Mouse (Mus musculus) intestine, embryonic 16.5 days (tissue): ENCODE measurements at regions not wholly inside any gene's neighbourhood (a gene's known extent, or its start where the extent isn't known, plus 50 kb on each side); places are given as distances from the start of the nearest gene placed in this dataset.

ENCODE experiments used
- ATAC-seq: fragments of 200-750 bp; cut with Nextera tagmentation; 2 replicates; pipeline ENCODE4 v1.8.0; 2017; ENCODE audit warnings: moderate TSS enrichment, moderate library complexity
- H3K27ac ChIP-seq: fragments of 300-500 bp; sonication (generic); 2 replicates; pipeline ENCODE4 v1.5.1; 2014; ENCODE audit warnings: mild to moderate bottlenecking, low read length
- H3K27me3 ChIP-seq: fragments of 300-500 bp; sonication (generic); replicated peaks from 2 replicates; pipeline ENCODE4 v1.6.1; 2014; ENCODE audit warnings: low read length, control low read depth, mixed read lengths; ENCODE audit not compliant: control insufficient read depth, insufficient read depth
- H3K36me3 ChIP-seq: fragments of 300-500 bp; sonication (generic); 2 replicates; pipeline ENCODE4 v1.6.1; 2014; ENCODE audit warnings: low read length, control low read depth; ENCODE audit not compliant: control insufficient read depth, insufficient read depth
- H3K4me1 ChIP-seq: fragments of 300-500 bp; sonication (generic); 2 replicates; pipeline ENCODE4 v1.6.1; 2014; ENCODE audit warnings: low read length, control low read depth, mixed read lengths; ENCODE audit not compliant: control insufficient read depth, insufficient read depth
- H3K4me2 ChIP-seq: fragments of 300-500 bp; sonication (generic); 2 replicates; pipeline ENCODE4 v1.6.1; 2014; ENCODE audit warnings: low read depth, low read length, control low read depth
- H3K4me3 ChIP-seq: fragments of 300-500 bp; sonication (generic); 2 replicates; pipeline ENCODE4 v1.5.1; 2014; ENCODE audit warnings: mild to moderate bottlenecking, low read length
- H3K9ac ChIP-seq: fragments of 300-500 bp; sonication (generic); 2 replicates; pipeline ENCODE4 v1.6.1; 2014; ENCODE audit warnings: low read depth, low read length
- H3K9me3 ChIP-seq: fragments of 300-500 bp; sonication (generic); 2 replicates; pipeline ENCODE4 v1.6.1; 2016; ENCODE audit warnings: low read length, control low read depth; ENCODE audit not compliant: control insufficient read depth
- WGBS: fragments of 180-500 bp; shearing (Covaris S2); extraction: QIAGEN DNeasy Blood & Tissue Kit; methylation state at CpG from one replicate; pipeline ENCODE4 v1.1.7; 2014; 5-methylcytosine and 5-hydroxymethylcytosine counted together

DNA sequence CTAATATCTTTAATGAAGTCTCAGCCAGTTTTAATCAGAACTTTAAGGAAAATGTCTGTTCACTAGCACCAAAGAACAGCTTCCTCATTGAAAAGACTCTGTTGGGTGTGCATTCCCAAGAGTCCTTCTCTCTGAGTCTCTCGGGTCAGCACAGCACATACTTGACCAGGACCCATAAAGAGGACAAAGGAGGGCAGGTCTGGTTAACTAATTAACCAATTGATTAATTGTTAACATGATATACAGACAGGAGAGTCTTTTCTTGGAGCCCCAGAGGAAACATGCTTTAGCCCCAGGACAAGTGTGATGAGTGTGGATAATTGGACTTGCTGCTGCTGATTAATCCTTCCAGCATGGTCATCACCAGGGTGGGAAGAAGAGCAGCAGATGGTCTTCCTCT, 93.7 kb downstream of the Gm12689 start:
- Histone ChIP-seq H3K9me3 (no peaks in the 10 kb centered on the region), H3K27ac (no peak overlapping the region), H3K27me3 (no peaks in the 10 kb centered on the region), H3K36me3 (no peaks in the 10 kb centered on the region), H3K4me1 (no peaks in the 10 kb centered on the region), H3K9ac (no peak overlapping the region), H3K4me3 (no peak overlapping the region), H3K4me2 (no peak overlapping the region)
- 55% methylated on average over 1 of the region's 1 CpGs for WGBS
- no peak for ATAC-seq

DNA sequence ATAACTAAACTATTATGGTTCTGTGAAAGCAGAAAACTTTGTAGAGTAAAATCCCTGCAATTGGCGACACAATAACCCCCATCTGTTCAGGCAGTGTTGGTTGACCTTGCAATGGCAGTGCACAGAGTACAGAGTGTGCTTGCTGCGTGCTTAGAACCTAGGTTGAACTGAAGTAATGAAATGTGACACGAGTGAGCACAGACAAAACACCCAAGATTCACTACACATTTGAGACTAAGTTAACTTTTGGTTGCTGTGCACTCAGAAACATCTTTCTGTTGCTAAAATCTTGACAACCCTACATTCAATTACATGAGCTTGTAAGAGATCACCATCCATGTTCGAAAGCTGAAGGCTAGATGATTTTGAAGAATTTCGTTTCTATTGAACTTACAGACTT, 97.3 kb downstream of the Gm12689 start:
- Histone ChIP-seq H3K27me3 (no peaks in the 10 kb centered on the region), H3K9ac (no peak overlapping the region), H3K4me3 (no peak overlapping the region), H3K36me3 (no peaks in the 10 kb centered on the region), H3K27ac (no peak overlapping the region), H3K4me2 (no peak overlapping the region), H3K4me1 (no peaks in the 10 kb centered on the region), H3K9me3 (no peaks in the 10 kb centered on the region)
- ATAC-seq: no peak
- WGBS: 91% methylated on average over 5 of the region's 5 CpGs

- WGBS: 75% methylated on average over 3 of the region's 3 CpGs
- no peak for ATAC-seq
- Histone ChIP-seq H3K27me3 (no peaks in the 10 kb centered on the region), H3K27ac (no peak overlapping the region), H3K4me3 (no peak overlapping the region), H3K9me3 (no peaks in the 10 kb centered on the region), H3K4me1 (no peaks in the 10 kb centered on the region), H3K9ac (no peak overlapping the region), H3K36me3 (no peaks in the 10 kb centered on the region), H3K4me2 (no peak overlapping the region)
These were observed 98.5 kb downstream of the Gm12689 start for GRCm38 (mm10) chr4:99394244-99394643.

GRCm38 (mm10) chr4:99407466-99407865, 111.8 kb downstream of the Gm12689 start:
- 69% methylated on average over 7 of the region's 7 CpGs for WGBS
- no peak for ATAC-seq
- H3K4me2 ChIP-seq: no peak overlapping the region
- no peaks in the 10 kb centered on the region for H3K27me3 ChIP-seq
- no peaks in the 10 kb centered on the region for H3K9me3 ChIP-seq
- no peak overlapping the region for H3K4me3 ChIP-seq
- no peak overlapping the region for H3K27ac ChIP-seq
- no peaks in the 10 kb centered on the region for H3K36me3 ChIP-seq
- H3K4me1 ChIP-seq: no peaks in the 10 kb centered on the region
- no peak overlapping the region for H3K9ac ChIP-seq

DNA sequence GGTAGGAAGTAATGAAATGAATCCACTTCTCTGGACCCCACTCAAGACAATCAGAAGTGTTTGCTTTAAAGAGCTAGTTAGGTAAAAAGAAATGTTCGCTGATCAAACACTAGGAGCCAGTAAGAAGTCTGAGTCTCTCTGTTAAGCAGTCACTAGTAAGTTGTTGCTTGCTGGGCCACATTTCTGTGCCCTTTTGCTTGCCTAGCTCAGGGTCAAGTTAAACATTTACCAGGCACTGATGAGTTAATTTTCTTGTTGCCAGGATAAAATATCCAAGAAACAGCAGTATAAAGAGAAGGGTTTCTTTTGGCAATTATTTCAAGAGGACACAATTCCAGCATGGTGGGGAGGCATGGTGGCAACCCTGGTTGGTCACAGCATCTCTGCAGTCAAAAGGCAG, 127.7 kb downstream of the Gm12689 start:
- ATAC-seq: no peak
- no peaks in the 10 kb centered on the region for H3K36me3 ChIP-seq
- no peak overlapping the region for H3K4me2 ChIP-seq
- H3K27ac ChIP-seq: no peak overlapping the region
- H3K4me3 ChIP-seq: no peak overlapping the region
- H3K9ac ChIP-seq: no peak overlapping the region
- no peaks in the 10 kb centered on the region for H3K27me3 ChIP-seq
- H3K9me3 ChIP-seq: no peaks in the 10 kb centered on the region
- WGBS: 53% methylated on average over 1 of the region's 1 CpGs
- no peaks in the 10 kb centered on the region for H3K4me1 ChIP-seq

- Histone ChIP-seq H3K9me3 (no peaks in the 10 kb centered on the region), H3K4me3 (peak overlapping the region; percentile 31), H3K27me3 (no peaks in the 10 kb centered on the region), H3K9ac (no peak overlapping the region), H3K36me3 (no peaks in the 10 kb centered on the region), H3K27ac (no peak overlapping the region), H3K4me1 (no peaks in the 10 kb centered on the region), H3K4me2 (peak overlapping the region; percentile 48)
- 34% methylated on average over 28 of the region's 28 CpGs for WGBS
- no peak for ATAC-seq
These were observed 149.5 kb downstream of the Gm12689 start for GRCm38 (mm10) chr4:99445077-99445754.

- no peak overlapping the region for H3K9ac ChIP-seq
- H3K4me3 ChIP-seq: peak overlapping the region; percentile 31; the same call in 1 of the 2 replicates
- WGBS: 60% methylated on average over 9 of the region's 9 CpGs
These were observed 150.0 kb downstream of the Gm12689 start for GRCm38 (mm10) chr4:99445755-99446128.

DNA sequence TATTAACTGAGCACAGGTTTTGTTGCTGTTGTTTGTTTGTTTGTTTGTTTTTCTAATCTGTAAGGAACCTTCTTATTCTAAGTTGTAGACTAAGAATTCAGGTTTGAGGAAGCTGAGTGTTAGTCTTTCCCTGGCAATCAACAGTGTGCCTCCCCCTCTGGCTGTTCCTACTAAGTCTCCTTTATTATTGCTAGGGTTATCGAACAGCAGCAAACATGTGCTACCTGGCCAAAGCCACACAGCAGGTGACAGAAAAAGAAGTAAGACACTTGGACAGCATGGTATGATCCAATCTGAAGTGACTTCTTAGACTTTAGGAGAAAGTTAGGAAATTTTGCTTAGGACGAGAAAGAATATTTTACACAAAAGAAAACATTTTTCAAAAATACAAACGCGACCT, 163.3 kb downstream of the Gm12689 start:
- no peak overlapping the region for H3K27ac ChIP-seq
- H3K9ac ChIP-seq: no peak overlapping the region

More at GRCm38 (mm10) chr4:99445755-99446128, 150.0 kb downstream of the Gm12689 start:
- no peaks in the 10 kb centered on the region for H3K9me3 ChIP-seq
- no peak for ATAC-seq
- no peaks in the 10 kb centered on the region for H3K27me3 ChIP-seq
- peak overlapping the region; percentile 48 for H3K4me2 ChIP-seq
- no peak overlapping the region for H3K27ac ChIP-seq
- H3K4me1 ChIP-seq: no peaks in the 10 kb centered on the region
- no peaks in the 10 kb centered on the region for H3K36me3 ChIP-seq

GRCm38 (mm10) chr4:99459436-99459835, 163.7 kb downstream of the Gm12689 start:
- Histone ChIP-seq H3K4me2 (0 out of 2 replicates have a peak overlapping the region, but pooled peaks have one; percentile 9), H3K9ac (no peak overlapping the region), H3K27ac (no peak overlapping the region), H3K9me3 (no peaks in the 10 kb centered on the region), H3K4me1 (peaks cover 3% of the 10 kb centered on the region; the same call in 1 of the 2 replicates), H3K36me3 (no peaks in the 10 kb centered on the region), H3K4me3 (no peak overlapping the region), H3K27me3 (no peaks in the 10 kb centered on the region)
- ATAC-seq: no peak
- WGBS: 6% methylated on average over 14 of the region's 14 CpGs

More for the DNA sequence above, 163.3 kb downstream of the Gm12689 start:
- Histone ChIP-seq H3K4me3 (no peak overlapping the region), H3K27me3 (no peaks in the 10 kb centered on the region), H3K9me3 (no peaks in the 10 kb centered on the region), H3K4me1 (peaks cover 3% of the 10 kb centered on the region; the same call in 1 of the 2 replicates), H3K4me2 (no peak overlapping the region), H3K36me3 (no peaks in the 10 kb centered on the region)
- WGBS: 63% methylated on average over 4 of the region's 4 CpGs
- no peak for ATAC-seq

DNA sequence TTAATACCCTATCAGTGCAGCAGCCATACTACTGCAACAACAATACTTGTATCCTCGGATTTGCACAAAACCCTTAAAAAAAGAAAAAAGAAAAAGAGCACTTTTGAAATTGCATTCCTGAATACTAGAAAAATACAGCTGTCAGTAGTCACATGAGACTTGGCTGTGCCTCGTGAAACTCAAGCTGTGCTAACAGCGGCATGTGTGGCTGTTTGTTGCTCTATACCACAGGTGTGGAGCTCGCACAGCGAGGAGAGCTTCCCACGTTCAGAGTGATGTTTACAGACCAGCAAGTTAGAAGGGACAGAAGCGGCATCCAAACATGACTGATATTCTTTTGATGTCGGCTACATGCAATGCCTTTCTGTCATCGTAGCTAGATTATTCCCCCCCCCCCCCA, 169.8 kb downstream of the Gm12689 start:
- Histone ChIP-seq H3K4me3 (no peak overlapping the region), H3K27ac (no peak overlapping the region), H3K4me2 (no peak overlapping the region), H3K9ac (no peak overlapping the region), H3K36me3 (no peaks in the 10 kb centered on the region), H3K27me3 (no peaks in the 10 kb centered on the region), H3K9me3 (no peaks in the 10 kb centered on the region), H3K4me1 (no peaks in the 10 kb centered on the region)
- 71% methylated on average over 9 of the region's 9 CpGs for WGBS
- no peak for ATAC-seq
